Mouse (Mus musculus) megakaryocyte, embryonic 14.5 days (primary cell): Measurements from ENCODE around the gene Itm2a. TPM values are rescaled to one million over a fixed set of nuclear protein-coding genes. Genes with fewer than 3 reads are reported as not detected.

Experiments used
- H3K27me3 ChIP-seq: replicated peaks from 2 replicates; pipeline ENCODE3; 2012; ENCODE audit warnings: inconsistent platforms
- H3K36me3 ChIP-seq: replicated peaks from 2 replicates; pipeline ENCODE3; 2012; ENCODE audit warnings: low read length, inconsistent platforms, mixed read lengths
- H3K4me1 ChIP-seq: 2 replicates; pipeline ENCODE4 v1.6.1; 2012; ENCODE audit warnings: inconsistent platforms
- H3K4me3 ChIP-seq: replicated peaks from 2 replicates; pipeline ENCODE3; 2012; ENCODE audit warnings: moderate library complexity, mild to moderate bottlenecking, inconsistent platforms
- H3K9me3 ChIP-seq: 2 replicates; pipeline ENCODE4 v1.6.1; 2012; ENCODE audit warnings: inconsistent platforms
- FLI1 ChIP-seq: IDR thresholded peaks from 2 replicates; pipeline ENCODE4 v1.6.1; 2012; ENCODE audit warnings: low read length, inconsistent platforms, mixed read lengths
- GATA1 ChIP-seq: IDR thresholded peaks from 3 replicates; pipeline ENCODE4 v1.6.1; 2012; ENCODE audit warnings: mixed read lengths, low read length, inconsistent platforms, borderline replicate concordance
- polyA plus RNA-seq: library from polyadenylated mRNA; stranded (reverse); fragments of >175 nt; gene quantifications from 2 replicates; pipeline ENCODE4 v1.2.3, GENCODE M21; 2012; ENCODE audit warnings: low replicate concordance; ENCODE audit not compliant: insufficient read depth

The Itm2a gene
- 0.38 and 0.99 TPM in 2 replicates for polyA plus RNA-seq

GRCm38 (mm10) chrX:107402915-107403912 is at the start of gene Itm2a:
Gene Itm2a (minus strand): TSS chrX:107403376.
- Histone ChIP-seq H3K36me3 (no peaks in the 10 kb centered on the region), H3K4me3 (peak within 1 kb of the TSS; percentile 92), H3K4me1 (peaks cover 5% of the 10 kb centered on the region), H3K9me3 (no peaks in the 10 kb centered on the region), H3K27me3 (peaks cover 5% of the 10 kb centered on the region)
- TF ChIP-seq GATA1 (no peak), FLI1 (no peak)

- TF ChIP-seq GATA1, result no peak
- TF ChIP-seq FLI1, result no peak
- H3K36me3 ChIP-seq, result no peaks in the 10 kb centered on the region
- no peaks in the 10 kb centered on the region for H3K9me3 ChIP-seq
- no peak overlapping the region for H3K4me3 ChIP-seq
- no peaks in the 10 kb centered on the region for H3K4me1 ChIP-seq
- peaks cover 1% of the 10 kb centered on the region for H3K27me3 ChIP-seq
Measured at GRCm38 (mm10) chrX:107435887-107436286, 32.7 kb upstream of the Itm2a start.

- Histone ChIP-seq H3K27me3 (no peaks in the 10 kb centered on the region), H3K36me3 (no peaks in the 10 kb centered on the region), H3K4me3 (no peak overlapping the region), H3K4me1 (no peaks in the 10 kb centered on the region), H3K9me3 (no peaks in the 10 kb centered on the region)
- TF ChIP-seq GATA1, result no peak
- TF ChIP-seq FLI1, result no peak
Measured at GRCm38 (mm10) chrX:107421304-107421703, 18.1 kb upstream of the Itm2a start.

GRCm38 (mm10) chrX:107417345-107417744 is 14.2 kb upstream of the Itm2a start:
- no peaks in the 10 kb centered on the region for H3K27me3 ChIP-seq
- no peak overlapping the region for H3K4me3 ChIP-seq
- TF ChIP-seq GATA1 (no peak), FLI1 (no peak)
- H3K4me1 ChIP-seq, result no peaks in the 10 kb centered on the region
- H3K36me3 ChIP-seq, result no peaks in the 10 kb centered on the region
- H3K9me3 ChIP-seq, result no peaks in the 10 kb centered on the region

- TF ChIP-seq GATA1, result no peak
- TF ChIP-seq FLI1, result no peak
- Histone ChIP-seq H3K27me3 (no peaks in the 10 kb centered on the region), H3K4me3 (no peak overlapping the region), H3K36me3 (no peaks in the 10 kb centered on the region), H3K4me1 (no peaks in the 10 kb centered on the region), H3K9me3 (no peaks in the 10 kb centered on the region)
Measured at GRCm38 (mm10) chrX:107415999-107416398, 12.8 kb upstream of the Itm2a start.

GRCm38 (mm10) chrX:107402481-107402880 is 695 bp downstream of the Itm2a start:
- peaks cover 5% of the 10 kb centered on the region for H3K4me1 ChIP-seq
- H3K9me3 ChIP-seq, result no peaks in the 10 kb centered on the region
- peaks cover 5% of the 10 kb centered on the region for H3K27me3 ChIP-seq
- TF ChIP-seq GATA1, result no peak
- TF ChIP-seq FLI1, result no peak
- H3K4me3 ChIP-seq, result peak overlapping the region; percentile 92
- no peaks in the 10 kb centered on the region for H3K36me3 ChIP-seq

GRCm38 (mm10) chrX:107399087-107399486 is 4.1 kb downstream of the Itm2a start:
- TF ChIP-seq FLI1, result no peak
- TF ChIP-seq GATA1, result no peak

GRCm38 (mm10) chrX:107393256-107393655 is 9.9 kb downstream of the Itm2a start:
- Histone ChIP-seq H3K4me1 (no peaks in the 10 kb centered on the region), H3K4me3 (no peak overlapping the region), H3K27me3 (peaks cover 2% of the 10 kb centered on the region), H3K9me3 (no peaks in the 10 kb centered on the region), H3K36me3 (no peaks in the 10 kb centered on the region)
- TF ChIP-seq GATA1 (no peak), FLI1 (no peak)

More at GRCm38 (mm10) chrX:107399087-107399486, 4.1 kb downstream of the Itm2a start:
- peaks cover 7% of the 10 kb centered on the region for H3K27me3 ChIP-seq
- H3K9me3 ChIP-seq, result no peaks in the 10 kb centered on the region
- peaks cover 5% of the 10 kb centered on the region for H3K4me1 ChIP-seq
- H3K4me3 ChIP-seq, result no peak overlapping the region
- H3K36me3 ChIP-seq, result no peaks in the 10 kb centered on the region

GRCm38 (mm10) chrX:107375329-107375728 is 27.8 kb downstream of the Itm2a start:
- Histone ChIP-seq H3K27me3 (no peaks in the 10 kb centered on the region), H3K36me3 (no peaks in the 10 kb centered on the region), H3K4me3 (no peak overlapping the region), H3K9me3 (no peaks in the 10 kb centered on the region), H3K4me1 (no peaks in the 10 kb centered on the region)
- no peak for TF ChIP-seq GATA1
- TF ChIP-seq FLI1, result no peak

Other genes starting within 250 kb of the Itm2a start
- gene Gpr174, start 147.5 kb downstream of the Itm2a start, polyA plus RNA-seq, result not detected in 2 replicates